Mouse (Mus musculus) lung, postnatal 0 days (tissue): Measurements from ENCODE around the gene Olfr76. TPM values are rescaled to one million over a fixed set of nuclear protein-coding genes. Genes with fewer than 3 reads are reported as not detected.
"Not testable (repeated sequence)": the region's sequence is repeated elsewhere in the genome, so short reads cannot be mapped to it uniquely, and the experiment has no call there.

ENCODE experiments used
- ATAC-seq: fragments of 200-750 bp; cut with Nextera tagmentation; 2 replicates; pipeline ENCODE4 v1.8.0; 2017; ENCODE audit warnings: moderate library complexity
- DNase-seq: peaks from one replicate; pipeline ENCODE4 v3.0.0-alpha.2; 2016; ENCODE audit warnings: low spot score
- H3K27ac ChIP-seq: fragments of 300-500 bp; sonication (generic); 2 replicates; pipeline ENCODE4 v1.5.1; 2014; ENCODE audit warnings: antibody characterized with exemption, mild to moderate bottlenecking, low read length, mixed read lengths
- H3K27me3 ChIP-seq: fragments of 300-500 bp; sonication (generic); replicated peaks from 2 replicates; pipeline ENCODE4 v1.6.1; 2014; ENCODE audit warnings: low read length, mixed read lengths; ENCODE audit not compliant: insufficient read depth
- H3K36me3 ChIP-seq: fragments of 300-500 bp; sonication (generic); 2 replicates; pipeline ENCODE4 v1.6.1; 2014; ENCODE audit warnings: low read length, mixed read lengths; ENCODE audit not compliant: insufficient read depth
- H3K4me1 ChIP-seq: fragments of 300-500 bp; sonication (generic); 2 replicates; pipeline ENCODE4 v1.6.1; 2014; ENCODE audit warnings: antibody characterized with exemption, low read depth, low read length, mixed read lengths; ENCODE audit not compliant: insufficient read depth
- H3K4me2 ChIP-seq: fragments of 300-500 bp; sonication (generic); replicated peaks from 2 replicates; pipeline ENCODE4 v1.6.1; 2014; ENCODE audit warnings: low read depth, mild to moderate bottlenecking, low read length, moderate library complexity, mixed read lengths
- H3K4me3 ChIP-seq: fragments of 300-500 bp; sonication (generic); 2 replicates; pipeline ENCODE4 v1.5.1; 2014; ENCODE audit warnings: low read depth, low read length
- H3K9ac ChIP-seq: fragments of 300-500 bp; sonication (generic); replicated peaks from 2 replicates; pipeline ENCODE4 v1.6.1; 2014; ENCODE audit warnings: low read depth, mild to moderate bottlenecking
- H3K9me3 ChIP-seq: fragments of 300-500 bp; sonication (generic); 2 replicates; pipeline ENCODE4 v1.6.1; 2016; ENCODE audit warnings: low read length, mixed read lengths
- CTCF ChIP-seq: IDR thresholded peaks from 2 replicates; pipeline ENCODE4 v1.5.1; 2016; ENCODE audit warnings: antibody characterized with exemption, mild to moderate bottlenecking
- EP300 ChIP-seq: IDR thresholded peaks from 2 replicates; pipeline ENCODE4 v1.6.1; 2016; ENCODE audit warnings: antibody characterized with exemption, mild to moderate bottlenecking, control low read depth
- WGBS: fragments of 180-500 bp; shearing (Covaris S2); extraction: QIAGEN DNeasy Blood & Tissue Kit; methylation state at CpG from one replicate; pipeline ENCODE4 v1.1.7; 2014; 5-methylcytosine and 5-hydroxymethylcytosine counted together
- polyA plus RNA-seq: library from polyadenylated mRNA; unstranded; fragments of >200 nt; fragmentation: Nextera tagmentation; extraction: Ambion mirVana; gene quantifications from 2 replicates; pipeline ENCODE4 v1.2.1, GENCODE M21; 2015

Gene Olfr76
- polyA plus RNA-seq, 1 experiment from 2014 or later: not detected

GRCm38 (mm10) chr19:12113807-12114206, 9.2 kb downstream of the Olfr76 start:
- Histone ChIP-seq H3K9me3 (no peaks in the 10 kb centered on the region), H3K4me2 (no peak overlapping the region), H3K27ac (no peak overlapping the region), H3K27me3 (no peaks in the 10 kb centered on the region), H3K4me1 (no peaks in the 10 kb centered on the region), H3K36me3 (no peaks in the 10 kb centered on the region), H3K9ac (no peak overlapping the region), H3K4me3 (no peak overlapping the region)
- no peak for DNase-seq
- no peak for ATAC-seq
- TF ChIP-seq EP300 (no peak), CTCF (no peak)
- 36% methylated on average over 1 of the region's 1 CpGs for WGBS

GRCm38 (mm10) chr19:12104541-12104940, 18.5 kb downstream of the Olfr76 start:
- 58% methylated on average over 1 of the region's 1 CpGs for WGBS
- no peak for DNase-seq
- no peak for TF ChIP-seq EP300
- TF ChIP-seq CTCF: no peak

DNA sequence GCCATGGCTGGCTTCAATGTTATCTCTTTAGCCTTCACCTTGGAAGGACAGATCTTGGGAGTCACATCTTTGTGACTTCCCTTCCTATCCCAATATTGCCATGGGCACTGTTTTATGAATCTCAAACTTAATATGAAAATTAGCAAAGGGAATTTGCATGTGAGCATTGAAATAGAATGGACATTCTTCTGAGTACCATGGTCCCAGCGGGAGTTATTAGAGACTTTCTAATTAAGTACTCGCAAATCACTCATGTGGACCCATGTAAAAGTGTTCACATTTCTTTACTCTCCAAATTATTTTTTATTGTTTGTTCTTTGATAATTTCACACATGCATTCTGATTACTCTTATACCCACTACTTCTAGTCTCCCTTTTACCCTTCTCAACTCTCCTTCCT, 19.8 kb downstream of the Olfr76 start, which contains the start of gene Olfr1427:
Olfr1427 (minus strand) TSS at position 101 of the 400 bp plus-strand sequence.
- Histone ChIP-seq H3K9ac (no peak within 1 kb of the TSS), H3K4me3 (no peak within 1 kb of the TSS), H3K4me2 (no peak within 1 kb of the TSS), H3K9me3 (no peaks in the 10 kb centered on the region), H3K4me1 (no peaks in the 10 kb centered on the region), H3K27ac (no peak within 1 kb of the TSS), H3K27me3 (no peaks in the 10 kb centered on the region), H3K36me3 (no peaks in the 10 kb centered on the region)
- DNase-seq (no peak), ATAC-seq (no peak)
- TF ChIP-seq CTCF (no peak), EP300 (no peak)
- 95% methylated on average over 2 of the region's 2 CpGs for WGBS

More at GRCm38 (mm10) chr19:12104541-12104940, 18.5 kb downstream of the Olfr76 start:
- Histone ChIP-seq H3K9ac (no peak overlapping the region), H3K27ac (no peak overlapping the region), H3K27me3 (no peaks in the 10 kb centered on the region), H3K9me3 (no peaks in the 10 kb centered on the region), H3K36me3 (no peaks in the 10 kb centered on the region), H3K4me1 (no peaks in the 10 kb centered on the region), H3K4me3 (no peak overlapping the region), H3K4me2 (no peak overlapping the region)
- no peak for ATAC-seq

DNA sequence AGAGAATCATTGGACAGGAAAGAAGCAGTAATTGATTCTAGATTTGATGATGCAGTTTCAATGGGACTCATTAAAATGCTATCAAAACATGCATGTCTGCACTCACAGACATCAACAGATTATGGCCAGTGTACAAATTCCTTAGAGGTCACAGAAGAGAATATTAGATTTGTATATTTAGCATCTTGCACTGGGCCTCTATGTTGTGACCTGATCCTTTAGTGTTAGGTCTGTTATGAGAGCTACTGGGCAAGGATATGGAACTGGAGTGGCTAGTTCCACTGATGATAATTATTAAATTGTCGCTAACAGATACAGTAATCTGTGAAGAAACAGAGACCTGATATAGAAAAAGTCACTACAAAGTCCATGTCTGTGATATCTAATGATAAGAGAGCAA, 31.1 kb downstream of the Olfr76 start, which contains the start of gene Olfr1426:
Olfr1426 (minus strand) TSS at position 101 of the 400 bp plus-strand sequence.
- ATAC-seq (no peak), DNase-seq (no peak)
- no peak for TF ChIP-seq CTCF
- no peak for TF ChIP-seq EP300
- 73% methylated on average over 1 of the region's 1 CpGs for WGBS
- Histone ChIP-seq H3K4me1 (no peaks in the 10 kb centered on the region), H3K9ac (no peak within 1 kb of the TSS), H3K36me3 (no peaks in the 10 kb centered on the region), H3K4me3 (no peak within 1 kb of the TSS), H3K4me2 (no peak within 1 kb of the TSS), H3K27me3 (no peaks in the 10 kb centered on the region), H3K9me3 (no peaks in the 10 kb centered on the region), H3K27ac (no peak within 1 kb of the TSS)

DNA sequence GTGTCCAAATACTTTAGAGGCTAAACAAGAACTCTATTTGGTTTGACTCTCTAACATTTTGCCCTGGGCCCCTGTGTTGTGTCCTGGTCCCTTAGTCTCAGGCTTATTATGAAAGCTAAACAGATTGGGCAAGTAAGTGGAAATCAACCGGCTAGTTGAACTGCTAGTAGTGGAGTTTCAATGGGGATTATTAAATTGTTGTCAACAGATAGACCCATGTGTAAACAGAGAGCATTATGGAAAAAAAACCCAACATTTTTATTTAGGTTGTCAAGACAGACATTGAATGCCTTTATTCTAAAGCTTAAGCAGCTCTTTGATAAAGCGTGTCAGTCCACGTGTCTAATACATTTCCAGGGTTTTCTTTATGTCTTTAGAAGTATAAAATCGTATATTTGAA, 45.4 kb downstream of the Olfr76 start, which contains the start of gene Olfr1425:
Olfr1425 (minus strand) TSS at position 101 of the 400 bp plus-strand sequence.
- ATAC-seq, DNase-seq, H3K9me3 ChIP-seq, H3K9ac ChIP-seq, H3K27me3 ChIP-seq, H3K4me1 ChIP-seq, H3K27ac ChIP-seq, H3K4me2 ChIP-seq, H3K36me3 ChIP-seq, H3K4me3 ChIP-seq: not testable (repeated sequence)
- 83% methylated on average over 4 of the region's 4 CpGs for WGBS

DNA sequence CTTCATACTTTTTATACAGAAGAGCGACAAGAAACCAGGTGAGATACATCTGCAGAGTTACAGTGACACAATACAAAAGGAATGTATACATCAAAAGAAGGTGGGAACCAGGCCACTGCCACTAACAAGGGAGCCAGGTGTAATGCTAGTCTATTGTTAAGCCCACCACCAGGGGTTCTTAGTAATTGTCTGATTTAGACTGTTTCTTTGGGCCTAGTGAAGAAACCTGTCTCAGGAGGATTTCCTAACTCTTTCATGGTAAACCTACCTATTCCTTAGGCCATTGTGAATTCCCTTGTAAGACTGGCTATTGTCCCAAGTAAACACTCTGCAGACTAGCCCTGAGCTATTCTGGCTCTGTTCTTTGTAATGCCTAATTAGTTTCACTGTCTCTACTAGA, 53.5 kb downstream of the Olfr76 start:
- not testable (repeated sequence) for H3K27ac ChIP-seq, H3K4me1 ChIP-seq, H3K4me3 ChIP-seq, DNase-seq, H3K9me3 ChIP-seq, ATAC-seq, H3K27me3 ChIP-seq, H3K36me3 ChIP-seq, H3K9ac ChIP-seq, H3K4me2 ChIP-seq
- WGBS: 78% methylated on average over 1 of the region's 1 CpGs

Other genes with a start within 250 kb of the Olfr76 start
- not detected in 2 replicates for gene Olfr1419, start 248.1 kb downstream of the Olfr76 start, polyA plus RNA-seq
- 0.12 and 0.15 TPM in 2 replicates for gene Olfr1420, start 236.6 kb downstream of the Olfr76 start, polyA plus RNA-seq
- gene Patl1, start 210.8 kb downstream of the Olfr76 start, polyA plus RNA-seq: 9.2 and 9.4 TPM in 2 replicates
- 4.6 and 5.2 TPM in 2 replicates for gene Osbp, start 157.3 kb downstream of the Olfr76 start, polyA plus RNA-seq
- not detected in 2 replicates for gene Olfr1423, start 81.9 kb downstream of the Olfr76 start, polyA plus RNA-seq
- not detected in 2 replicates for gene Olfr1424, start 60.5 kb downstream of the Olfr76 start, polyA plus RNA-seq
- gene Olfr1425, start 45.5 kb downstream of the Olfr76 start, polyA plus RNA-seq: not detected in 2 replicates
- gene Olfr1426, start 31.2 kb downstream of the Olfr76 start, polyA plus RNA-seq: not detected in 2 replicates
- gene Olfr1427, start 19.9 kb downstream of the Olfr76 start, polyA plus RNA-seq: not detected in 2 replicates
- not detected in 2 replicates for gene Olfr1428, start 7.3 kb downstream of the Olfr76 start, polyA plus RNA-seq
- gene Olfr1555-ps1, start 46.9 kb upstream of the Olfr76 start, polyA plus RNA-seq: not detected in 2 replicates
- not detected in 2 replicates for gene Olfr1431, start 77.4 kb upstream of the Olfr76 start, polyA plus RNA-seq
- not detected in 2 replicates for gene Olfr1432, start 109.4 kb upstream of the Olfr76 start, polyA plus RNA-seq
- gene Olfr262, start 118.5 kb upstream of the Olfr76 start, polyA plus RNA-seq: not detected in 2 replicates
- not detected in 2 replicates for gene Olfr235, start 137.8 kb upstream of the Olfr76 start, polyA plus RNA-seq
- gene Olfr1434, start 156.7 kb upstream of the Olfr76 start, polyA plus RNA-seq: not detected in 2 replicates
- not detected in 2 replicates for gene Olfr1436, start 175.9 kb upstream of the Olfr76 start, polyA plus RNA-seq
- gene Olfr1437, start 201.9 kb upstream of the Olfr76 start, polyA plus RNA-seq: not detected in 2 replicates
- not detected in 2 replicates for gene Olfr1438-ps1, start 212.7 kb upstream of the Olfr76 start, polyA plus RNA-seq